Mouse (Mus musculus) layer of hippocampus, adult 18-20 months (tissue): Measurements from ENCODE around the gene Gsta1. TPM values are rescaled to one million over a fixed set of nuclear protein-coding genes. Genes with fewer than 3 reads are reported as not detected.
"Not testable (repeated sequence)": the region's sequence is repeated elsewhere in the genome, so short reads cannot be mapped to it uniquely, and the experiment has no call there.

Source experiments
- DNase-seq, 2 experiments: peaks; one replicate each; pipeline ENCODE4 v3.0.0; 2022; ENCODE audit warnings: low spot score in 2 of 2
- long read RNA-seq: library from polyadenylated mRNA; stranded (forward); transcript quantifications from one replicate; pipeline ENCODE4 v2.0.0, GENCODE M21; 2021
- total RNA-seq, 2 experiments: library from RNA; stranded (reverse); gene quantifications; 2 replicates each; pipeline ENCODE4 v1.2.3; 2021

Gene Gsta1
- total RNA-seq, result not detected
- long read RNA-seq, result 0 reads

- DNase-seq, result not testable (repeated sequence)
Measured at GRCm38 (mm10) chr9:78230461-78230860, at the start of gene Gsta1. TSS of gene Gsta1 (plus strand) at chr9:78230656.

- not testable (repeated sequence) for DNase-seq
Measured at GRCm38 (mm10) chr9:78182474-78182873, 48.0 kb upstream of the Gsta1 start, which contains the start of gene Gsta4. TSS of gene Gsta4 (plus strand) at chr9:78182774.

- no peak for DNase-seq
Measured at GRCm38 (mm10) chr9:78185686-78186085, 44.8 kb upstream of the Gsta1 start.

- no peak for DNase-seq
Measured at GRCm38 (mm10) chr9:78188910-78189309, 41.5 kb upstream of the Gsta1 start.

- DNase-seq, result no peak
Measured at GRCm38 (mm10) chr9:78190651-78191634, 39.5 kb upstream of the Gsta1 start.

GRCm38 (mm10) chr9:78191736-78192135, 38.7 kb upstream of the Gsta1 start:
- DNase-seq, result peak in 1 of 2 experiments; percentile 37

GRCm38 (mm10) chr9:78193902-78194597, 36.4 kb upstream of the Gsta1 start:
- DNase-seq, result peak in 1 of 2 experiments; percentile 66

- DNase-seq, result peak; percentile 13 to 19
Measured at GRCm38 (mm10) chr9:78195034-78195433, 35.4 kb upstream of the Gsta1 start.

- no peak for DNase-seq
Measured at GRCm38 (mm10) chr9:78197801-78198200, 32.7 kb upstream of the Gsta1 start.

GRCm38 (mm10) chr9:78204194-78204593, 26.3 kb upstream of the Gsta1 start:
- no peak for DNase-seq

- DNase-seq, result no peak
Measured at GRCm38 (mm10) chr9:78208956-78209355, 21.5 kb upstream of the Gsta1 start.

GRCm38 (mm10) chr9:78210079-78210478, 20.4 kb upstream of the Gsta1 start:
- no peak for DNase-seq

- DNase-seq, result no peak
Measured at GRCm38 (mm10) chr9:78210821-78211220, 19.6 kb upstream of the Gsta1 start.

- DNase-seq, result no peak
Measured at GRCm38 (mm10) chr9:78211521-78211920, 18.9 kb upstream of the Gsta1 start.

- DNase-seq, result no peak
Measured at GRCm38 (mm10) chr9:78212341-78213049, 18.0 kb upstream of the Gsta1 start.

- DNase-seq, result no peak
Measured at GRCm38 (mm10) chr9:78217074-78217473, 13.4 kb upstream of the Gsta1 start.

- DNase-seq, result no peak
Measured at GRCm38 (mm10) chr9:78222616-78223015, 7.8 kb upstream of the Gsta1 start.

GRCm38 (mm10) chr9:78223221-78223902, 7.1 kb upstream of the Gsta1 start:
- no peak for DNase-seq

- DNase-seq, result no peak
Measured at GRCm38 (mm10) chr9:78224418-78224817, 6.0 kb upstream of the Gsta1 start.

GRCm38 (mm10) chr9:78225304-78225703, 5.2 kb upstream of the Gsta1 start:
- no peak for DNase-seq

GRCm38 (mm10) chr9:78228122-78228521, 2.3 kb upstream of the Gsta1 start:
- no peak for DNase-seq
